Mouse (Mus musculus) spleen, postnatal 10 days (tissue): ENCODE data around the gene Fkbp1a.

ENCODE experiments used
- DNase-seq, 2 experiments: peaks; one replicate each; pipeline ENCODE4 v3.0.0; 2021 to 2022; ENCODE audit warnings: low spot score in 2 of 2

The Fkbp1a gene

GRCm38 (mm10) chr2:151546571-151546970, 4.3 kb downstream of the Fkbp1a start:
- no peak for DNase-seq

- DNase-seq = no peak
These were observed 7.4 kb downstream of the Fkbp1a start for GRCm38 (mm10) chr2:151549615-151550121.

- DNase-seq = no peak
These were observed 20.9 kb downstream of the Fkbp1a start for GRCm38 (mm10) chr2:151562930-151563921.

GRCm38 (mm10) chr2:151564006-151564405, 21.7 kb downstream of the Fkbp1a start:
- DNase-seq = no peak

- DNase-seq = no peak
These were observed 22.7 kb downstream of the Fkbp1a start for GRCm38 (mm10) chr2:151564986-151565385.

- DNase-seq = no peak
These were observed 24.6 kb downstream of the Fkbp1a start for GRCm38 (mm10) chr2:151566856-151567255.

- no peak for DNase-seq
These were observed 27.2 kb downstream of the Fkbp1a start for GRCm38 (mm10) chr2:151569452-151569851.

- no peak for DNase-seq
These were observed 29.8 kb downstream of the Fkbp1a start, which contains the start of gene Sdcbp2 for GRCm38 (mm10) chr2:151571873-151572700. Gene Sdcbp2, plus strand, starts transcription at chr2:151572622.

GRCm38 (mm10) chr2:151573667-151574066, 31.4 kb downstream of the Fkbp1a start:
- no peak for DNase-seq

- DNase-seq = no peak
These were observed 32.3 kb downstream of the Fkbp1a start for GRCm38 (mm10) chr2:151574607-151575006.

- no peak for DNase-seq
These were observed 32.9 kb downstream of the Fkbp1a start for GRCm38 (mm10) chr2:151575119-151575698.

- peak; percentile 12 to 54 for DNase-seq
These were observed 33.6 kb downstream of the Fkbp1a start for GRCm38 (mm10) chr2:151575699-151576389.

GRCm38 (mm10) chr2:151579183-151579582, 36.9 kb downstream of the Fkbp1a start:
- DNase-seq = no peak

- no peak for DNase-seq
These were observed 38.7 kb downstream of the Fkbp1a start for GRCm38 (mm10) chr2:151580945-151581344.

- DNase-seq = no peak
These were observed 43.7 kb downstream of the Fkbp1a start for GRCm38 (mm10) chr2:151585934-151586333.

GRCm38 (mm10) chr2:151586807-151587206, 44.5 kb downstream of the Fkbp1a start:
- DNase-seq = no peak

GRCm38 (mm10) chr2:151587306-151587705, 45.0 kb downstream of the Fkbp1a start:
- no peak for DNase-seq

- DNase-seq = no peak
These were observed 55.8 kb downstream of the Fkbp1a start for GRCm38 (mm10) chr2:151598068-151598467.

GRCm38 (mm10) chr2:151602106-151602505, 59.8 kb downstream of the Fkbp1a start:
- DNase-seq = no peak

- no peak for DNase-seq
These were observed 61.3 kb downstream of the Fkbp1a start for GRCm38 (mm10) chr2:151603630-151604029.

- no peak for DNase-seq
These were observed 63.2 kb downstream of the Fkbp1a start for GRCm38 (mm10) chr2:151605437-151605987.
